Mouse (Mus musculus): Measurements from ENCODE around the gene Hist1h1a.
A peak's percentile ranks its signal among the peaks of the same experiment; 100 is the strongest.
"Not testable (repeated sequence)": the region's sequence is repeated elsewhere in the genome, so short reads cannot be mapped to it uniquely, and the experiment has no call there.

Gene Hist1h1a

DNA sequence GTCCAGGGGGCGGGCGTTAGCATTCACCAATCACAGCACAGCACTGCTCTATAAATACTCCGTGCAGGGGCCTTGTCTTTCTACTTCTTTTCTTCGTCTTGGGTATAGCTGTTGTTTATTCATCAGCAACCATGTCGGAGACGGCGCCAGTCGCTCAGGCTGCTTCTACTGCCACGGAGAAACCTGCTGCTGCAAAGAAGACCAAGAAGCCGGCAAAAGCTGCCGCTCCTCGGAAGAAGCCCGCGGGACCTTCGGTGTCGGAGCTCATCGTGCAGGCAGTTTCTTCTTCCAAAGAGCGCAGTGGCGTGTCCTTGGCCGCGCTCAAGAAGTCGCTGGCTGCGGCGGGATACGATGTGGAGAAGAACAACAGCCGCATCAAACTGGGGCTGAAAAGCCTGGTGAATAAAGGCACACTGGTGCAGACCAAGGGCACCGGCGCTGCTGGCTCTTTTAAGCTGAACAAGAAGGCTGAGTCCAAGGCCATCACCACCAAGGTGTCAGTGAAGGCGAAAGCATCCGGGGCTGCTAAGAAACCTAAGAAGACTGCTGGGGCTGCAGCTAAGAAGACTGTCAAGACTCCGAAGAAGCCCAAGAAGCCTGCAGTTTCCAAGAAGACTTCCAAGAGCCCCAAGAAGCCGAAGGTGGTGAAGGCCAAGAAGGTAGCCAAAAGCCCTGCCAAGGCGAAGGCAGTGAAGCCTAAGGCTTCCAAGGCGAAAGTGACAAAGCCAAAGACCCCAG lies at the start of gene Hist1h1a:
Gene Hist1h1a, plus strand, starts transcription at position 81 of the 738 bp plus-strand sequence.
- DNase-seq, result peak; percentile 79 to 82

DNA sequence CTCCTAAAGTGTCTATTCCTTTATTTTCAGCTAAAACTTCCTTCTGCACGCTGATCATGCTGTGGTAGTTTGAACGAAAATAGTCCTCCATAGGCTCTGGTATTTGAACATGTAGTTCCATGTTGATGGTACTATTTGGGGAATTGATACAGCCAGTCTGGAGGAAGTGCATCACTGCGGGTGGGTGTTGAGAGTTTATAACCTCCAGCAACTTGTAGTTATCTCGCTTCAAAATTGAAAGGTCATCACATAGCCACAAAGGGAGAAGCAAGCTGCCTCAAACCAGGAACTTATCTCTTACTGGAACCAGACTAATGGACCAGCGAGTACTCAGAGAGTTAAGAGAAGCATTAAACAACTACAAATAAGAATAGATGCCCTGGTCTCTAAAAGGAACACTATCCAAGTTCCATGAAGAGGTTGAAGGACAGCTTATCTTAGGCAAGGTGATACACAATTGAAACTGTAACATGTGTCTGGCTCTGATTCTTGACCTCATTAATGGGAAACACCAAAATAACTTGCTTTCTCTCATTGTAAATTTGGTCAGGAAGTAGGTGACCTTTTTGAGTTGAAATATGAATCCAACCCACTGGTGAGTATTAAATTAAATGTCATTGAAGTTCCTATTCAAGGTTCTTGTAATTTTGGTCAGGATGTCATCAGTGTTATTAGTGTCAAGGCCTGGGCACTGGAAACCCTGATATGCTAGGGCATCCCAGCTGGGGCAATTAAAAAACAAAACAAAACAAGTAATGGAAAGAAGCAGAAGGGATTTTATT lies 47.0 kb upstream of the Hist1h1a start:
- DNase-seq, result no peak

DNA sequence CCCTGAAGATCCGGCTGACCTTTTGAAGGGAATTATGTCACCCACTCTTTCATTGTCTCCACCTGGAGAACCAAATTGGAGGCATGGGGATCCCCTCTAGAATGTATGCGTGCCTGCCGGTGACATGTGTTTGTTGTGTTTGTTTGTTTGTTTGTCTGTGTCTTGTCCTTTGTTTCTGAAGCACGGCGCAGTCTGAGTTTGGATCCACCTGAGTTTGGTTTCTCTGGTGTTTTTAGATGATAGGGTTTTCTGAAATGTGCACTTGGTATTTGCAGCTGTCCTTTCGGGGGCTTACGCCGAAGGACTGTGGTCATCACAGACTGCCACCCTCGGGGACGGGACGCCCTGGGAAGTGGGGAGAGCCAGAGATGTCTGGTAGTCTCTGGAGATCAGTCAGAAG lies 46.3 kb upstream of the Hist1h1a start:
- no peak for DNase-seq

DNA sequence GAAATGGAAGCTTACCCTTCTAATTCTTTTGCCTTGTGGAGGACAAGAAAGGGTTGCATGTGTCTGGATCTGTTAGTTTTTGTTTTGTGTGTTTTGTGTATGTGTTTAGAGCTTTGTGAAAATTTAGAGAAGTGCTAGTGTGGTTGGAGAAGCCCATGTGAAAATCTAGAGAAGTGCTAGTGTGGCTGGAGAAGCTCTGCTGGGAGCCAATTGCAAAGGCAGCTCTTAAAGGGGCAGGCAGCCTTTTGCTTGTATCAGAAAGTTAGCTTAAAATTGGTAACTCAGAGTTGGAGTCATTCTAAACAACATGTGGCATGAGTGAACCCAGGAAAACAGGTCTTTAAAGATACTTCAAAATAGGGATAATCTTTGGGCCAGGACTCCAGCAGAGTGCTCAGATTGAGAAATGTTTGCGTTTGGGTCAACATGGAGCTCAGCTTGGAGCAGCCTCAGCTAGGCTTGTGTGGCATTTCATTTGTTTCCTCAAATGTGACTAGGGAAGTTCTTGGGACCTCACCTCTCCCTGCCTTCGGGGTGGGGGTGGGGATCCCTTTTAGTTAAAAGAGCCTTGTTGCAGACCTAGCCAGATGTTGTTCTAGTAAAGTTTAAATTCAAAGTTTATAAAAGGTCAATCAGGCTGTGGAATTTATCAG lies 45.7 kb upstream of the Hist1h1a start:
- not testable (repeated sequence) for DNase-seq

DNA sequence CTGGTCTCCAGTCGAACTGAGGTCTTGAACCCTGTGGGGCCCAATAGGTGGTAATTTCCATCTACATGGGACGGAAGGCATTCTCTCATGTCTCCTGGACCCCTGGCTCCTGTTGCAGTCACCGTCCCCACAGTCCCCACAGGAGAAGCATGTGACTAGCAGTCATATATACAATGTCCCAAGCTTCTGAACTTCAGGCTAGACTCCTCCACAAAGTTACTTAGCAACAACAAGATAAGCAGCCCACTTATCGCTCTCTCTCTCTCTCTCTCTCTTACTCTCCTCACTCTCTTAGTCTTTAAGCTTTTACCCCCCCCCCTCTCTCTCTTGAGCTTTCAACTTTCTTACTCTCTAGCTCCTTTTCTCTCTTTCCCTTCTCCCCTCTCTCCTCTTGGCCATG lies 39.2 kb upstream of the Hist1h1a start:
- DNase-seq, result no peak

DNA sequence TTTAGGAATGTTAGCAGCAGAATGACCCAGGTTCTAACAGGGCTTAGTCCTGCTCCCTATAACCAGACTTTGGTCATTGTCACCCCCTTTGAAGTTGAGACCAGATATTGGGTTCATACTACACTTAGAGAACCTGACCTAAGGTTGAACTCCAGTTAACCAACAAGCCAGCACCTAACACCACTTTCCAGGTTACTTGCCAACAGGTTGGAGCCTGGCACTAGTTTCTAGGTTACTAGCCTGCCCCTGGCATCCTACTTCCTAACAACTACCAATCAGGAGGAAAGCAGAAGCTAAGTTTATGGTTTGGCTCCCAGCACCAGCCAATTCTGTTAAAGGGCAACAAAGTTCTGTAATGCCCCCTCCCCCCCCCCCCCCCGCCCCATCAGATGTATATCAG lies 38.3 kb upstream of the Hist1h1a start:
- DNase-seq, result no peak

DNA sequence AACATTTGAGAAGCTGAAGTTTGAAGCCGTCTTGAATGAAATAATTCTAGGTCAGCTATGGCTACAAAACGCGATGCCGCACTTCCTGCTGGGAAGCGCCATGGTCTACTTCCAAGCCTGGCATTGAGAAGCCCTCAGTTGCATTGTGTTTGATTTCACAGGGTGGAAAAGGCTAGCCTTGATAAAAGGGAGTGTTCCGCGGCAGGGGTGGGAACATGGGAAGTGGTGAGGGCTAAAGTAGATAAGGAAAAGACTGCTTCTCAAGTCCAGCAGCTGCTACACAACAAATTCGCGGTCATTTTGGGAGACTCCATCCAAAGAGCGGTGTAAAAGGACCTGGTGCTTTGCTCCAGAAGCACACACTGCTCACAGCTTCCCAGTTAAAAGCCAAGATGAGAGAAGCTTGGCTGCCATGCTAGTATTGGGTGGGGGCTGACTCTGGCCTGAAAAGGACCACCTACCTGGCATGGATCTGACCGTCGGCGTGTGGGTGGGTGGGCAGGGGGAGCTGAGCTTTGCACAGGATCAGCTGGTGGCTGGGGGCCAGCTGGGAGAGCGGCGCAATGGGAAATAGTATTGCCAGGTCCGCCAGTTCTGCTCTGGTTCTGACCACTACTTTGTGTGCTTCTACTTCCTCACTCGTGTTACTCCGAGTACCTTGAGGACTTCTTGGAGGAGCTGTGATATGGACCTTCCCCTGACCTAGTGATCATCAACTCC lies 34.8 kb upstream of the Hist1h1a start:
- DNase-seq, result no peak

DNA sequence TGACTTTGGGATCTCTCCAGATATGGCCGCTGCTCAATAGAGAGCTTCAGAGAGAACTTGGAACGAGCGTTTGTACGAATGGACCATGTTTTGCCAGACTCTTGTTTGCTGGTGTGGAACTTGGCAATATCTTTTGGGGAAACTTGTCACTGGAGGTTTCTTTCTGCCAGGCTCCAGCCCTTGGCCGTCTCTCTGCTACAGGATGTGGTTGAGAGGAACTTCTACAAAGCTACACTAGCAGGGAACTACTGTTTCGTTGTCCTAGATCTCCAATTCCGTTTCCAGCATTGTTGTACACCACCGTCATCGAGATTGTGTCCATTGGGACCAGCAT lies 34.3 kb upstream of the Hist1h1a start:
- DNase-seq, result no peak

DNA sequence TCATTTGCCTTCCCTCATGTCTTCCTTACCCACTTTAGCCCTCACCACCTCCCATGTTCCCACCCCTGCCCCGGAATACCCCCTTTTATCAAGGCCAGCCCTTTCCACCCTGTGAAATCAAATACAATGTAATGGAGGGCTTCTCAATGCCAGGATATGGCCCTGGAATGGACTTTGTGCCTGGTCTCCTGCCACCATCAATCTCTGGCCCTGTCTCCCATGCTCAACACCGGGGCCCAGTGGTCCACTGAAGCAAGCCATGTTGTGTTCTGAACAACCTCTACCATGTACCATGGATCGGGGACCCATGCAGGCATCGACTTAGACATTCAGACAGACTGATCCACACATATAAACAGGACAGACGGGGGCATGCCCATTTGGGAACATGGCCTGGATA lies 33.8 kb upstream of the Hist1h1a start:
- DNase-seq, result no peak

DNA sequence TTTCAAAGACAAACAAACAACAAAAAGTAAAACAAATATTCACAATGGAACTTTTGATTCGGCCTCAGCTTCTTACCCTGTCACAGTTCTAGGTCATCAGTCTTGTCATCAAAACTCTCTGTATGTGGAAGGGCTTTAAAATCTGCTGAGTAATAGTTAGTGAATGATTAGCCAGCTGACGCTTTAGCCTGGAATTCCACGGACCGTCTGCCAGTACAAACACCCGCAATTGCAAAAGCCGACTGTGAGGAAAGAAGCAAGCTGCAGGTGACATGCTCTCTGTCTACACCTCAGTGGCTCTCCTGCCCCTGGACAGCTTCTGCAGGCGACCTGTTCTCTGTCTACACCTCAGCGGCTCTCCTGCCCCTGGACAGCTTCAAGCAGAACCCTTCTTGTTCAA lies 33.0 kb upstream of the Hist1h1a start:
- peak; percentile 68 to 80 for DNase-seq

DNA sequence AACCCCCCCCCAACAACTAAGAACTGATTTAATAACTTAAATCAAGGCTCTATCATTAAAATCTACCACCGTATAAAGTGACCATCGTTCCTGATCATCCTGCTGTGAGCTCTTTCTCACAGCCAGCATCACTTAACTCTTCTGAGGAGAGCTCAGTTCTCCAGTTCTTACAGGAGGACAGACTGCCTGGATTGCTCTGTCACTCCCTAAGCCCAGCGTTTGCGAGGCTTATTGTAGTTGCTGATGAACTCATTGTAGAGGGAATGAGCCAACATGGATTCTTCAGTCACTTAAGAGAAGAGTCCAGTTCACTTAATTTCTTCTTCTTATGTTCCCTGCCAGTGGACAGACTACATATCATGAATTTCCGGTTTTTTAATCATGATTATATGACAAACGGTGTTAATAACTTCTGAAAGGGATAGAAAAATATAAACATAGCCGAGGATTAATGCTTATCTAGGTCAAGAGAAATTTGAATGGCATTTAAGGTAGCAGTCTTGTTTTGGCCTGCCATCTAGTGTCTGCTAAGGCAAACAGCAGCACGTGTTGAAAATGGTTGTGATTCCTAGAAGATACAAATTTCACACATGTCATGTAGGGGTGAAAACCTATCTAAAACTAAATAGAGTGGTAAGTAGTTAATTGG lies 31.2 kb upstream of the Hist1h1a start:
- DNase-seq, result peak in 1 of 2 experiments; percentile 28

DNA sequence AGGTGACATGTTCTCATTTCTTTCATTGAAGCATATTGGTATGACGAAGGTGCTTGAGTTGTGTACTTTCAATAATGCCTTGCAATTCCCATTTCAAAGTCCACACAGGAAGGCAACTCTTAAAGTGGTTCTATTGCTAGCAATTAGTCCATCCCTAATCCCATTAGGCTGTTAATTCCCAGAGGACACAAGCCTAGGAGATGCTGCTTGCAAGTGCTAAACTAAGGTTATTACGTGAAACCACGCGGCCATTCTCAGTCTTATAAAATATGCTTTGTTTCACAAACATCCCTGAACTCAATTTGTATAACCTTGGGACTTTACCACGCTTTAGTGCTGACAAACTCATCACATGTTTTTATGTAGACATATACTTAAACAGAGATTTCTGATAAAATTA lies 26.4 kb upstream of the Hist1h1a start:
- no peak for DNase-seq

DNA sequence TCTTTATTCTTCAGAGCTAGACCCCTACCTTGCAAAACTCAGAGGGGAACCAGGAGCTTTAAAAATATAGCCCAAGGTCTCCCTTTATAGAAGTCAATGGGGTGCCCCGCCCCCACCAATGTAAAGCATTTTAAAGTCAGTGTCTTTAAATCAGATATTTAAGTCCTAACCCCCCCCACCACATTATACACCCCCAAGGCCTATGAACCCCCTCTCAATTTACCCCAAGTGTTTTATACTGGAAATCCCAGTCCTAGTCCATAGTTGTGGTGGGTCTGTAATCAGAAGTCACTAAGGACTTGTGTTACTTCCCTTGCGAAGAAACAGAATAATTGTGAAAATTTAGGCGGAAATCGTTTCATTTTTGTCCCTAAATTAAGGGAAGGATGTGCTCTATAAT lies 25.4 kb upstream of the Hist1h1a start:
- DNase-seq, result no peak

DNA sequence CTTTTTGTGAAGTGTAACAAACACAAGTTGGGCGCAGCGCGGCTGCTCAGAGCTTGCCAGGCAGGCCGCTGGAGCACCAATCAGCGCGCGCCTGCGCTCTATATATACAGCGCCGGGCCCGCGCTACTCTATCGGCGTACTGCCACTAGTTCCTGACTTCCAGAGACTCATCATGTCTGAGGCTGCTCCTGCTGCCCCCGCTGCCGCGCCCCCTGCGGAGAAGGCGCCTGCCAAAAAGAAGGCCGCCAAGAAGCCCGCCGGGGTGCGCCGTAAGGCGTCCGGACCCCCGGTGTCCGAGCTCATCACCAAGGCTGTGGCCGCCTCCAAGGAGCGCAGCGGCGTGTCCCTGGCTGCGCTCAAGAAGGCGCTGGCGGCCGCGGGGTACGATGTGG lies 24.8 kb upstream of the Hist1h1a start, which contains the start of gene Hist1h1c:
Gene Hist1h1c, plus strand, starts transcription at position 132 of the 392 bp plus-strand sequence.
- peak; percentile 88 to 90 for DNase-seq

DNA sequence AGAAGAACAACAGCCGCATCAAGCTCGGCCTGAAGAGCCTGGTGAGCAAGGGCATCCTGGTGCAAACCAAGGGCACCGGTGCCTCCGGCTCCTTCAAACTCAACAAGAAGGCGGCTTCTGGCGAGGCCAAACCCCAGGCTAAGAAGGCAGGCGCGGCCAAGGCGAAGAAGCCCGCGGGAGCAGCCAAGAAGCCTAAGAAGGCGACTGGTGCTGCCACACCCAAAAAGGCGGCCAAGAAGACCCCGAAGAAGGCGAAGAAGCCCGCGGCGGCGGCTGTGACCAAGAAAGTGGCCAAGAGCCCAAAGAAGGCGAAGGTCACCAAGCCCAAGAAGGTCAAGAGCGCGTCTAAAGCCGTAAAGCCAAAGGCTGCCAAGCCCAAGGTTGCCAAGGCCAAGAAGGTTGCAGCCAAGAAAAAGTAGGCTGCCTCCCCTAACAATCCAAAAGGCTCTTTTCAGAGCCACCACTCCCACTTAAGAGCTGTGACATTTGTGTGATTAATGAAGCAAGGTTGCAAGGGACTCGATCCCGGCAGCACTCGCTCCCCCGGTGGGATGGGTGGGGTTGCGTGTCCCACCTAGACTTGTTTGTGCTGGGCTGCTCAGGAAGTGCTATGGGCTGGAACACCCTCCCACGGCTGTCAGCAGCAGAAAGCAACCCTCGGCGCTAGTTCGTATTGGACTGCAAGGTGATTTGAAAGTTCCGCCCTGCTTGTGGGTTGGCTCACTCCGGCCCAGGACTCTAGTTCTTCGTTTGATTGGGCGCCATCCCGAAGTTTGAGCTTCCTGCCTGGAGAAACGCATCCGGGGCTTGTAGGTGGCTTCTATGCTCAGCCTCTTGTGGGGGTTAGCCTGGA lies 24.2 kb upstream of the Hist1h1a start:
- DNase-seq, result peak; percentile 97

DNA sequence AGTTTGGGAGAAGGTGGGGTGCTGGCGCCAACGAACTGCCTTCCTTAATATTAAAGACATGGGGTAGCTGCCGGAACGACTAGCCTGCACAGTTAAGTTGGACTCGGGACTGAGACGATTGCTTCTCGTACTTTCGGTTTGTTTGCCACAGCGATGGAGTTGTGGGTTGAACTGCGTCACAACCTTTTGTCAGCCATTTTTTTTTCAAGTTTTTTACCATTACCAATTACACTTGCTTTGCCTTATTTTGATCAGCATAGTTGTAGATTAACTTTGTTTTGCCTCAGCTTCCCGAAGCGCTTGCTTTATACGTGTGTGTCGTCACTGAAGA lies 23.6 kb upstream of the Hist1h1a start:
- DNase-seq, result no peak

DNA sequence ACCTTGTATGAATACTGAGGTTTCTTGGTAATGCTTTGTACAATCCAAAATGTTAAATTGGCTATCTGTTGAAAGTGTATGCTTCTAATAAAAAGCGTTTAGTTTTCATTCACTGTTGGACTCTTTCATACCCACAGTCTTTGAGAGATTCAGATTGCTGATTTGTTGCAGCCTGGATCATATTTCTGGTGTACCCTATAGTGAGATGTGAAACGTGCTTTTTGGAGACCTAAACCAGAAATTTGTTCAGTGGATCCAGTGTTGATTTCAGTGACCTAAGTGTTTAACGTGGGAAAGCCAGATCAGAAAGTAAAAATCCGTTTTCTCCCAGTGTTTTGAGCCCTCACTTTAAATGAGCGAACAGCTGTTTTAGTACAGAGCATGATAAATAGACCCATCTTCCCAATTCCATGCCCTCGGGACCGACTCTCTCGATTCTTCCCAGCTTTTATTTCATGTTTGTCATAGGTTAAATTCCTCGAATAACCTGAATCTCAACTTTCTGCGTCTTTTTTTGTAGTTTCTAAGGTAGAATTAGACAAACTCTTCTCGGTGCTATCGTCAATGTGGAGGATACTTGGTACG lies 23.1 kb upstream of the Hist1h1a start:
- no peak for DNase-seq

DNA sequence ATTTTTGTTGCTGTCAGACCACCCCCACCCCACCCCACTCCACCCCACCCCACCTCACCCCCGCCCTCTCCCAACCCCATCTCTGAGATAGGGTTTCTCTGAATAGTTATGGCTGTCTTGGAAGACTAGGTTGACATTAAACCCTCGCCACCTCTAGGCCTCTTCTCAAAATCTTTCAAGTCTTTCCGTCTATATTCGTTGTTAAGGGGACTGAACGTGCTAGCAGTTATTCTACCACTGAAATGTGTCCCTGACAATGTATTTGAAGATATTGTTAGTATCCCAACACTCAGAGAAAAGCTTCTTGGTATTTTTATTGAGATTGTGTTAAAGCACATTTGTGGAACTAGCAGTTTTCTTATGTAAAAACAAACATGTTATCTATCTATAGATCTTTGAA lies 22.6 kb upstream of the Hist1h1a start:
- DNase-seq, result no peak

DNA sequence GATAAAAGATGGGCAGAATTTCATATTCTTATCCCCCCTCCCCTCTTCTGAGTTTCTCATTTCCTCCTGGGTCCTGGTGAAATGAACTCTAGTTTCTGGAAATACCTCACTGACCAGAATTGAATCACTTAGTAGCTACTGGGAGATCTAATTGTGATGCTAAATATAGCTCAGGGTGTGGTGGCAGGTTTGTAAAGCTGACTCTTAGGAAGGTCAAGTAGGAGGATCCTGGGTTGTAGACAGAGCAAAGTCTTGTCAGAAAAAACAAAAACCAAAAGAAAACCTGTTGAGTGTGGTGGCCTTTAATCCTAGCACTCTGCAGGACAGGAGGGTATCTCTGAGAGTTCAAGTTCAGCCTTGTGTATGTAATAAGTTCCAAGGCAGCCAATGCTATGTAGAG lies 21.5 kb upstream of the Hist1h1a start:
- DNase-seq, result no peak

DNA sequence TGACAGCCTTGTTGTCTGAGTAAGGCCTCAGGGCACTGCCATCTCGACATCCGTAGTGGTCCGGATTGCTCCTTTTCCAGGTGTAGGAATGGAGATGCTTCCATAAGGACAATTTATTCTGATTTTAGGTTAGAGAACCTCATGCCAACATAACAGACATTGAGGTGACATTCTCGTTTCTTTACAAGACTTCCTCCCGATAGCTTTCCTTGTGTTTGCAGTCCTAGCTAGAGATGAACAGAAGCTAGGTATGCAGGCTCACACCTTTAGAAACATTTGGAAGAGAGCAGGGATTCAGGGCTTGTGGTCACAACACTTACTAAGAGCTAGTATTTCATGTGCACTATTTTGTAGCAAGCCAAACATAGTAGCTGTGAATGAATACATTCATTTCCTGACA lies 20.3 kb upstream of the Hist1h1a start:
- DNase-seq, result no peak

DNA sequence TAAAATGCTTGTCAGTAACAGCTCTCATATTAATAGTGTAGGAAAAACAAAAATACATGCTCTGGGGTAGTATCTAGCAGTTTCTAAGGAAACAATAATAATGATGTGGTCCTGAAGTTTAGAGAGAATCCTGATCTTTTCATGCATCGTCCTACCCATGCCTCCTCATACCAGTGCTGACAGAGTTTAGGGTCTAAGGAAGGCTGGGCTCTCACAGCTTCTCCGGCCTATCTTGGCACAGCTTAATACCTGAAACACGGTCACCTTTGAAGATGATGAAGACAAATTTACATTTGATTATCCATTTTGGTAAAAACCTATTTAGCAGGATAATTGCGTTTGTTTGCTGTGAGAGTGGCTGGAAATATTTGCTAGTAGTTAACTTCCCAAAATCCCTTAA lies 19.5 kb upstream of the Hist1h1a start:
- no peak for DNase-seq
